Mouse (Mus musculus): Measurements from ENCODE around the gene Ccdc33. TPM values are rescaled to one million over a fixed set of nuclear protein-coding genes. Genes with fewer than 3 reads are reported as not detected.

Gene Ccdc33
- polyA plus RNA-seq, 1 experiment from 2014 or later, result 1.3 TPM

DNA sequence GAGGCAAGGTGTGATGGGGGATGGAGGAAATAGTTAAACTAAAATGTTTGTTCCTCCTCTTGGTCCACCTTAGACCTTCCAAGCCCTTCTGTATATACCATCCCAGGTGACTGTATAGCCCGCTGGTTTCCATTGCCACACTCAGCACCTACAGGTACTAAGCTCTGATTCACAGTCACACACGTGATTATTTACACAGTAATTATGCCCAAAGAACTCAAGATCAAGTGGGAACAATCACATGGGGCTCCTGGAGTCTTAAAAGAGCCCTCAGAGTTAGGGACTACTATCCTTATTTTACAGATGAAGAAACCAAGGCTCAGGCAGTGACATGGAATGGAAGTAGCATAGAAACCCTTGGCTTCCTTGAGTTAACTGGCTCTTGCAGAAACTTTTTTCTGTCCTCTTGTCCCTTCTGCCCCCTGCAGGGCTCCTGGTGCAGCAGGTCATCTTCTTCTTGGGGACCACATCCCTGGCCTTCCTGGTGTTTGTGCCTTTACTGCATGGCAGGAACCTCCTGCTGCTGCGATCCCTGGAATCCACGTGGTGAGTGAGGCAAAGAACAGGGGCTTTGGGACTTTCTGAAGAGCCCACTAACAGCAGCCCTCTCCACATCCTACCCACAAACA lies 32.2 kb upstream of the Ccdc33 start:
- H3K9me3 ChIP-seq (replicated peaks), result no peaks in the 10 kb centered on the region
- no peak for ATAC-seq (ENCODE audit: insufficient number of reproducible peaks, low FRiP score, low TSS enrichment, low read depth)
- no peak overlapping the region for H3K4me3 ChIP-seq (replicated peaks)
- 73% methylated on average over 4 of the region's 4 CpGs for WGBS
- no peak overlapping the region for H3K27ac ChIP-seq (replicated peaks)
- H3K27me3 ChIP-seq, result no peaks in the 10 kb centered on the region
- peaks cover 52% of the 10 kb centered on the region for H3K4me1 ChIP-seq
- H3K4me2 ChIP-seq (replicated peaks), result no peak overlapping the region
- H3K36me3 ChIP-seq, result no peaks in the 10 kb centered on the region
- no peak overlapping the region for H3K9ac ChIP-seq

DNA sequence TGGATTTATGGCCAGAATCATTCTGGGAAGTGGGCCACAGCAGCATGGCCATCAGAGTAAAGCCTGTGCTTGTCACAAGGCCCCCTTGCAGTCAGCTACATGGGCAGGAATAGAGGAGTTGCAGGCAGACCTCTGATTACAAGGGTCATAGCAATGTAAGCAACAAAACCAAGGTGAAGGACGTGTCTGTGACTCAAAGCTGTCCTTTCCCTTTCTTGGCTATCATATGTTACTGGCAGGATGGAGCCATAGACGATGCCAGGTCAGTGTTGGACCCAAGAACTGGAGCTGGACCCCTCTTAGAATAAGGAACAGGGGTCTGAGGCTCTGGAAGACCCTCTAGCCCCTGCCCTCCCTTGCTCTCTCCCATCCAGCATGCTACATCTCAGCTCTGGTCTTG lies 30.2 kb upstream of the Ccdc33 start:
- ATAC-seq (ENCODE audit: insufficient number of reproducible peaks, low FRiP score, low TSS enrichment, low read depth), result no peak
- Histone ChIP-seq H3K36me3 (no peaks in the 10 kb centered on the region), H3K4me3 (replicated peaks) (no peak overlapping the region), H3K27ac (replicated peaks) (no peak overlapping the region), H3K27me3 (no peaks in the 10 kb centered on the region), H3K9me3 (replicated peaks) (no peaks in the 10 kb centered on the region), H3K4me2 (replicated peaks) (no peak overlapping the region), H3K9ac (no peak overlapping the region), H3K4me1 (peaks cover 36% of the 10 kb centered on the region)
- 60% methylated on average over 2 of the region's 2 CpGs for WGBS

DNA sequence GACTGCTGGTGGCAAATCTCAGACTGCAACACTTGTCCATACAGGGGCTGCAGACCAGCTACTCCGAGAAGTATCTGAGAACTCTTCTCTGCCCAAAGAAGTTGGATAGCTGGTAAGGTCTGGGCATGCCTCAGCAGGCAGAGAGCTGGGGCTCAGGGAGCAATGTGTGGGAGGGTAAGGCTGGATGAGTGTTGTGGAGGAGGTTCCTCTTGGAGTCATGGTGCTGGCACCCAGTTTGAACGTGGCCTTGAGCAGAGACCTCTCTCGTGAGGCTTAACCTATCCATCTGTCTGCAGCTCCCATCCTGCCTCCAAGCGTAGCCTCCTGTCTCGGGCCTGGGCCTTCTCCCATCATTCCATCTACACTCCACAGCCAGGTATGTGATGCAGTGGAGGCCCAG lies 26.8 kb upstream of the Ccdc33 start:
- Histone ChIP-seq H3K4me1 (peaks cover 28% of the 10 kb centered on the region), H3K36me3 (no peaks in the 10 kb centered on the region), H3K4me3 (replicated peaks) (no peak overlapping the region), H3K27ac (replicated peaks) (no peak overlapping the region), H3K4me2 (replicated peaks) (no peak overlapping the region), H3K9me3 (replicated peaks) (no peaks in the 10 kb centered on the region), H3K27me3 (no peaks in the 10 kb centered on the region), H3K9ac (no peak overlapping the region)
- 0 out of 2 replicates have a peak, but pooled peaks have one; percentile 16 for ATAC-seq (ENCODE audit: insufficient number of reproducible peaks, low FRiP score, low TSS enrichment, low read depth)
- WGBS, result 73% methylated on average over 5 of the region's 5 CpGs

DNA sequence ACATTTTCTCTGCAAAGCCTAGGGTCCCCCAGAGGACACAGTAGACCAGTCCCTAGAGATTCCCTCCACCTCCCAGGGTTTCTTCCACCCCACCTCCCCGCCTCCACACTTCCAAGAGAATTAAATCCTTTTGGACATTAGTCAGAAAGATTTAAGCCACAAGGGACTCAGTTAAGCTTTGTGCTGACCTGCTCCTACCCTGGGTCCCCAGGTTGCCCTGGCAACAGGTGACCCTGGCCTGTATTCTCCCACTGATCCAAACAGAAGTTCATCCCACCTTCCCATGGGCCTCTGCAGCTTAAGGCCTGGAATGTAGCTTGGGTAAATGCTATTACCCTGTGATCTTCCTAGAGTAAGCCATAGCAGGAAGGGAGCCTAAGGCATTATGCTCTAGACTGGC lies 26.0 kb upstream of the Ccdc33 start:
- H3K4me1 ChIP-seq, result peaks cover 36% of the 10 kb centered on the region
- WGBS, result 67% methylated on average over 1 of the region's 1 CpGs

DNA sequence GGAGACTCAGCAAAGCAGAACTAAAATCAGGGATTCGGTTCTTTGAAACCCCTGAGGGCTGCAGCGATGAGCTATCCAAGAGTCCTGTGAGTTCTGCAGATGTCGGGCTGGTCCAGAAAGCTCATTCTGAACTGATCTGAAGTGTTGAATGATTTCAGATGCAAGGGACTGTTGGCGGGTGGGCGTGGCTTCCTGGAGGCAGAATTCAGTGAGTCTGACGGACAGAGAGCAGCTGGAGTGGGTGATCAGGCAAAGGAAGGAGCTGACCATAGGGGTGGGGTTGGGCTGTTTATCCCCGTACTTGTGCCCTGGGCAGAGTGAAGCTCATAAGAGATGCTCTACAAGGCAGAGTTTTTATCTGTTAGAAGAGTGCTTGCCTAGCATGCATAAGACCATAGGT lies 24.8 kb upstream of the Ccdc33 start:
- Histone ChIP-seq H3K9me3 (replicated peaks) (no peaks in the 10 kb centered on the region), H3K4me1 (peaks cover 38% of the 10 kb centered on the region), H3K27ac (replicated peaks) (no peak overlapping the region), H3K27me3 (no peaks in the 10 kb centered on the region), H3K4me2 (replicated peaks) (no peak overlapping the region), H3K4me3 (replicated peaks) (no peak overlapping the region), H3K36me3 (no peaks in the 10 kb centered on the region), H3K9ac (no peak overlapping the region)
- 17% methylated on average over 7 of the region's 7 CpGs for WGBS
- ATAC-seq (ENCODE audit: insufficient number of reproducible peaks, low FRiP score, low TSS enrichment, low read depth), result no peak

More for the DNA sequence above, 26.0 kb upstream of the Ccdc33 start:
- H3K4me3 ChIP-seq (replicated peaks), result no peak overlapping the region
- no peak overlapping the region for H3K27ac ChIP-seq (replicated peaks)
- H3K9me3 ChIP-seq (replicated peaks), result no peaks in the 10 kb centered on the region
- no peak overlapping the region for H3K4me2 ChIP-seq (replicated peaks)
- ATAC-seq (ENCODE audit: insufficient number of reproducible peaks, low FRiP score, low TSS enrichment, low read depth), result no peak
- H3K36me3 ChIP-seq, result no peaks in the 10 kb centered on the region
- H3K9ac ChIP-seq, result no peak overlapping the region
- no peaks in the 10 kb centered on the region for H3K27me3 ChIP-seq

DNA sequence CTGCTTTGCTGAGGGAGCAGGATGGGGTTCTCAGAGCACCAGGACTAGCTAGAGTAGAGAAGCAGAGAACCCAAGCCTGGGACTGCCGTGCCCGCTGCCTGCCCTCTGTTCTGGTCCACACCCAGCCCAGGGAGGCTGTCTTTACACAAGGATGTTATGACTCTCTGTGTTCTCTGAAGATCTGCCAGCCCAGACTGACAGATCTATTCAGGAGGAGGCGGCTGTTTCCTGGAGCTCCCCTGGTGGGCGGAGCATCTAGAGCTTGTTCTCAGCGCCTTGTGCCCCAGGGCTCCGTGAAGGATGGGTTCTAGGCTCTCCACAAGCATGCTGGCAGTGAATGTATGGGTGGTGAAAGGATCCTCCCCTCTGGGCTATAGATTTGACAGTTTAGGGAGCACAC lies 21.3 kb upstream of the Ccdc33 start:
- H3K36me3 ChIP-seq, result no peaks in the 10 kb centered on the region
- H3K27me3 ChIP-seq, result no peaks in the 10 kb centered on the region
- peaks cover 43% of the 10 kb centered on the region for H3K4me1 ChIP-seq
- H3K9me3 ChIP-seq (replicated peaks), result no peaks in the 10 kb centered on the region
- no peak overlapping the region for H3K4me3 ChIP-seq (replicated peaks)
- ATAC-seq (ENCODE audit: insufficient number of reproducible peaks, low FRiP score, low TSS enrichment, low read depth), result no peak
- H3K9ac ChIP-seq, result no peak overlapping the region
- H3K27ac ChIP-seq (replicated peaks), result no peak overlapping the region
- H3K4me2 ChIP-seq (replicated peaks), result no peak overlapping the region
- WGBS, result 29% methylated on average over 6 of the region's 6 CpGs

GRCm38 (mm10) chr9:58135921-58136321 lies 17.3 kb upstream of the Ccdc33 start:
- Histone ChIP-seq H3K9ac (no peak overlapping the region), H3K4me3 (replicated peaks) (no peak overlapping the region), H3K4me1 (peaks cover 60% of the 10 kb centered on the region), H3K4me2 (replicated peaks) (no peak overlapping the region), H3K27ac (replicated peaks) (0 out of 2 replicates have a peak overlapping the region, but pooled peaks have one; percentile 22), H3K27me3 (peaks cover 5% of the 10 kb centered on the region; the same call in 1 of the 2 replicates), H3K9me3 (replicated peaks) (no peaks in the 10 kb centered on the region), H3K36me3 (no peaks in the 10 kb centered on the region)
- 14% methylated on average over 2 of the region's 2 CpGs for WGBS
- ATAC-seq (ENCODE audit: insufficient number of reproducible peaks, low FRiP score, low TSS enrichment, low read depth), result no peak

- Histone ChIP-seq H3K4me2 (replicated peaks) (no peak overlapping the region), H3K4me1 (peaks cover 58% of the 10 kb centered on the region), H3K9ac (no peak overlapping the region), H3K27ac (replicated peaks) (peak overlapping the region; percentile 60; the same call in 1 of the 2 replicates), H3K9me3 (replicated peaks) (no peaks in the 10 kb centered on the region), H3K36me3 (no peaks in the 10 kb centered on the region), H3K27me3 (peaks cover 5% of the 10 kb centered on the region; the same call in 1 of the 2 replicates), H3K4me3 (replicated peaks) (no peak overlapping the region)
- ATAC-seq (ENCODE audit: insufficient number of reproducible peaks, low FRiP score, low TSS enrichment, low read depth), result no peak
- 34% methylated on average over 7 of the region's 7 CpGs for WGBS
Measured at GRCm38 (mm10) chr9:58134906-58135305, 16.3 kb upstream of the Ccdc33 start.

GRCm38 (mm10) chr9:58133893-58134884 lies 15.6 kb upstream of the Ccdc33 start:
- Histone ChIP-seq H3K4me2 (replicated peaks) (no peak overlapping the region; the same call in 1 of the 2 replicates), H3K36me3 (no peaks in the 10 kb centered on the region), H3K4me3 (replicated peaks) (no peak overlapping the region), H3K27me3 (peaks cover 5% of the 10 kb centered on the region; the same call in 1 of the 2 replicates), H3K4me1 (peaks cover 59% of the 10 kb centered on the region), H3K9ac (no peak overlapping the region), H3K9me3 (replicated peaks) (no peaks in the 10 kb centered on the region), H3K27ac (replicated peaks) (peak overlapping the region; percentile 60)
- WGBS, result 16% methylated on average over 17 of the region's 17 CpGs
- ATAC-seq (ENCODE audit: insufficient number of reproducible peaks, low FRiP score, low TSS enrichment, low read depth), result no peak; the same call in 1 of the 2 replicates

GRCm38 (mm10) chr9:58131735-58132134 lies 13.1 kb upstream of the Ccdc33 start:
- Histone ChIP-seq H3K27me3 (peaks cover 5% of the 10 kb centered on the region; the same call in 1 of the 2 replicates), H3K4me1 (peaks cover 66% of the 10 kb centered on the region), H3K36me3 (no peaks in the 10 kb centered on the region), H3K4me2 (replicated peaks) (no peak overlapping the region), H3K9me3 (replicated peaks) (no peaks in the 10 kb centered on the region), H3K4me3 (replicated peaks) (no peak overlapping the region), H3K9ac (no peak overlapping the region), H3K27ac (replicated peaks) (no peak overlapping the region)
- no peak for ATAC-seq (ENCODE audit: insufficient number of reproducible peaks, low FRiP score, low TSS enrichment, low read depth)
- 63% methylated on average over 7 of the region's 7 CpGs for WGBS

- Histone ChIP-seq H3K4me1 (peaks cover 57% of the 10 kb centered on the region), H3K9ac (no peak overlapping the region), H3K27ac (replicated peaks) (no peak overlapping the region), H3K4me3 (replicated peaks) (no peak overlapping the region), H3K4me2 (replicated peaks) (no peak overlapping the region), H3K27me3 (peaks cover 5% of the 10 kb centered on the region; the same call in 1 of the 2 replicates), H3K36me3 (no peaks in the 10 kb centered on the region), H3K9me3 (replicated peaks) (no peaks in the 10 kb centered on the region)
- WGBS, result 48% methylated on average over 3 of the region's 3 CpGs
- ATAC-seq (ENCODE audit: insufficient number of reproducible peaks, low FRiP score, low TSS enrichment, low read depth), result no peak
Measured at GRCm38 (mm10) chr9:58130909-58131308, 12.3 kb upstream of the Ccdc33 start.

Data from embryonic facial prominence, embryonic 15.5 days (tissue).